Mouse (Mus musculus): ENCODE results near the gene Carmil1. TPM values are rescaled to one million over a fixed set of nuclear protein-coding genes. Genes with fewer than 3 reads are reported as not detected.

The Carmil1 gene
- polyA plus RNA-seq, 1 experiment from 2014 or later = 30.2 TPM

GRCm38 (mm10) chr13:24154281-24155061 lies 126.1 kb downstream of the Carmil1 start:
- H3K27me3 ChIP-seq (replicated peaks; ENCODE audit: low read depth, poor library complexity, severe bottlenecking) = no peaks in the 10 kb centered on the region
- no peaks in the 10 kb centered on the region for H3K9me3 ChIP-seq
- H3K4me3 ChIP-seq = no peak overlapping the region
- H3K36me3 ChIP-seq (replicated peaks) = no peaks in the 10 kb centered on the region
- DNase-seq (ENCODE audit: low spot score) = no peak
- no peak overlapping the region for H3K27ac ChIP-seq (replicated peaks)
- 48% methylated on average over 10 of the region's 10 CpGs for WGBS
- H3K4me1 ChIP-seq = peaks cover 29% of the 10 kb centered on the region

- Histone ChIP-seq H3K27me3 (replicated peaks; ENCODE audit: low read depth, poor library complexity, severe bottlenecking) (no peaks in the 10 kb centered on the region), H3K9me3 (no peaks in the 10 kb centered on the region), H3K4me1 (peaks cover 29% of the 10 kb centered on the region), H3K36me3 (replicated peaks) (no peaks in the 10 kb centered on the region), H3K27ac (replicated peaks) (no peak overlapping the region), H3K4me3 (no peak overlapping the region)
- WGBS = 73% methylated on average over 7 of the region's 7 CpGs
- DNase-seq (ENCODE audit: low spot score) = no peak
These were observed 128.0 kb downstream of the Carmil1 start for GRCm38 (mm10) chr13:24152610-24153009.

GRCm38 (mm10) chr13:24151335-24151734 lies 129.3 kb downstream of the Carmil1 start:
- no peak for DNase-seq (ENCODE audit: low spot score)
- WGBS = 49% methylated on average over 6 of the region's 6 CpGs
- Histone ChIP-seq H3K27ac (replicated peaks) (no peak overlapping the region), H3K4me3 (no peak overlapping the region), H3K27me3 (replicated peaks; ENCODE audit: low read depth, poor library complexity, severe bottlenecking) (no peaks in the 10 kb centered on the region), H3K36me3 (replicated peaks) (no peaks in the 10 kb centered on the region), H3K4me1 (peaks cover 29% of the 10 kb centered on the region), H3K9me3 (no peaks in the 10 kb centered on the region)

- H3K27me3 ChIP-seq (replicated peaks; ENCODE audit: low read depth, poor library complexity, severe bottlenecking) = no peaks in the 10 kb centered on the region
- H3K4me1 ChIP-seq = peaks cover 14% of the 10 kb centered on the region
- H3K4me3 ChIP-seq = no peak overlapping the region
- DNase-seq (ENCODE audit: low spot score) = no peak
- 86% methylated on average over 1 of the region's 1 CpGs for WGBS
- no peaks in the 10 kb centered on the region for H3K9me3 ChIP-seq
- H3K27ac ChIP-seq (replicated peaks) = no peak overlapping the region
- no peaks in the 10 kb centered on the region for H3K36me3 ChIP-seq (replicated peaks)
These were observed 132.0 kb downstream of the Carmil1 start for GRCm38 (mm10) chr13:24148549-24148948.

GRCm38 (mm10) chr13:24147006-24147405 lies 133.6 kb downstream of the Carmil1 start:
- Histone ChIP-seq H3K4me3 (no peak overlapping the region), H3K9me3 (no peaks in the 10 kb centered on the region), H3K36me3 (replicated peaks) (no peaks in the 10 kb centered on the region), H3K27me3 (replicated peaks; ENCODE audit: low read depth, poor library complexity, severe bottlenecking) (no peaks in the 10 kb centered on the region), H3K27ac (replicated peaks) (no peak overlapping the region), H3K4me1 (peaks cover 10% of the 10 kb centered on the region)
- WGBS = 90% methylated on average over 3 of the region's 3 CpGs
- no peak for DNase-seq (ENCODE audit: low spot score)

- DNase-seq (ENCODE audit: low spot score) = no peak
- H3K27me3 ChIP-seq (replicated peaks; ENCODE audit: low read depth, poor library complexity, severe bottlenecking) = no peaks in the 10 kb centered on the region
- H3K27ac ChIP-seq (replicated peaks) = no peak overlapping the region
- no peak overlapping the region for H3K4me3 ChIP-seq
- no peaks in the 10 kb centered on the region for H3K36me3 ChIP-seq (replicated peaks)
- 90% methylated on average over 5 of the region's 5 CpGs for WGBS
- H3K9me3 ChIP-seq = no peaks in the 10 kb centered on the region
- H3K4me1 ChIP-seq = peaks cover 5% of the 10 kb centered on the region
These were observed 134.1 kb downstream of the Carmil1 start for GRCm38 (mm10) chr13:24146541-24146940.

DNA sequence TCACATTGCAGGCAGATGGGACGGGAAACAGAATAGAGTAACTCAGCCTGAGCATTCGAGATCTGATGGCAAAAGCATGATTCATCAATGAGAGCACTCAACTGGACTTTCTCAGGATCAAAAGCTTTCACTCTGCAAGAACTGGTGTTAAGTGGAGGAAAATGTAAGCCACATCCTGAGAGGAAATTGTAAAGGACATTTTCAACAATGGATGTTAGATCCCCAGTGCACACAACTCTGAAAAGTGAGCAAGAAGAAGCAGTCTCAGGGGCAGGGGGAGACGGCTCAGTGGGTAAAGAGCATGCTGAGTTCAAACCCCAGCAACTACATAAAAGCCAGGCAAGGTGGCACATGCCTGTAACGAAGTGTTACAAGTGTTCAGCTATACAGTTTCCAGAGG lies 135.7 kb downstream of the Carmil1 start:
- WGBS = 64% methylated on average over 4 of the region's 4 CpGs
- Histone ChIP-seq H3K4me3 (no peak overlapping the region), H3K4me1 (no peaks in the 10 kb centered on the region), H3K27ac (replicated peaks) (no peak overlapping the region), H3K27me3 (replicated peaks; ENCODE audit: low read depth, poor library complexity, severe bottlenecking) (no peaks in the 10 kb centered on the region), H3K9me3 (no peaks in the 10 kb centered on the region), H3K36me3 (replicated peaks) (no peaks in the 10 kb centered on the region)
- DNase-seq (ENCODE audit: low spot score) = no peak

GRCm38 (mm10) chr13:24144141-24144540 lies 136.5 kb downstream of the Carmil1 start:
- Histone ChIP-seq H3K4me1 (no peaks in the 10 kb centered on the region), H3K9me3 (no peaks in the 10 kb centered on the region), H3K4me3 (no peak overlapping the region), H3K27ac (replicated peaks) (no peak overlapping the region), H3K27me3 (replicated peaks; ENCODE audit: low read depth, poor library complexity, severe bottlenecking) (no peaks in the 10 kb centered on the region), H3K36me3 (replicated peaks) (no peaks in the 10 kb centered on the region)
- no peak for DNase-seq (ENCODE audit: low spot score)
- WGBS = 58% methylated on average over 2 of the region's 2 CpGs

GRCm38 (mm10) chr13:24136836-24137235 lies 143.8 kb downstream of the Carmil1 start:
- 0 out of 2 replicates have a peak, but pooled peaks cover 4% of the 10 kb centered on the region for H3K36me3 ChIP-seq (replicated peaks)
- no peak overlapping the region for H3K27ac ChIP-seq (replicated peaks)
- H3K4me1 ChIP-seq = peaks cover 29% of the 10 kb centered on the region
- no peak overlapping the region for H3K4me3 ChIP-seq
- 92% methylated on average over 5 of the region's 5 CpGs for WGBS
- no peaks in the 10 kb centered on the region for H3K9me3 ChIP-seq
- DNase-seq (ENCODE audit: low spot score) = no peak
- H3K27me3 ChIP-seq (replicated peaks; ENCODE audit: low read depth, poor library complexity, severe bottlenecking) = no peaks in the 10 kb centered on the region; the same call in none of the 2 replicates

DNA sequence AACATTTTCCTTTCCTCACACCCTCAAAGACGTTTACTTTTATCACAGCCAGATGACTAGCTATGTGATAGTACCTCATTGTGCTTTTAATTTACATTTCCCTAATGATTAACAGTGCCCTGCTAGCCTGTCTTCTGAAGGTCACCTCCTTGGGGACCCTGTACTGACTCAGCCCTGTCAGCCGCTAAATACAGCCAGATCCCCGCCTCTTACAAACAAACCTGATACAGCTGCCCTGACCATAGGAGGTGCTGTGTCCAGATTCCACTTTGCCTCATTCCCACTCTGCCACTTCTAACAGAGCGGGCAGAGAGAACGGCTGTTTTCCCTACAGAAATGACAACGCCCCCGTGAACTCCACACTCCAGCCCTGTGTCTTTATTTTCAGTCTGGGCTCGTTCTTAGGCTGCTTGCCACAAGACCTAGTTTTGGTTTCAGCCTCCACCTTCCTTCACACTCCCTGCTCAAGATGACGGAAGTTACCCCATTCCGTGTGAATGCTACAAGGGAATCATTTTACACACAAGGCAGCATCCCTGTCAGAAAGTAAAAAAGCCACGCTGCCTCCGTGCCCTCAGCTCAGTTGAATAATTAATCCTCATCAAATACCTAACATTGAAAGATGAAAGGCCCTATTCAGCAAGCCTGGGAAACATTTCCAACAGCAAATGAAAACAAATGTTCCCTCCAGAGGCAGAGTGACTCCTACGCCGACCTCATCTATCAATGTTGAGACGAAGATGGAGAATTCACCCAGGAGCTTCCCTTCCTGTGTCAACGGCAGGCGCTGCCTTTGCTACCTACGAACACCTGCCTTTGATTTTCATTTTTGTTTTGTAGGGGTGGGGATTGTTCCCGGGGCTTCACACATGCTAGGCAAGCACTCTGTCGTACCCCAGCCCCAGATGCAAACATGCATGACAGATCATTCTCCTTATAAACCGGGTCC lies 145.0 kb downstream of the Carmil1 start:
- Histone ChIP-seq H3K36me3 (replicated peaks) (0 out of 2 replicates have a peak, but pooled peaks cover 4% of the 10 kb centered on the region), H3K4me1 (peaks cover 29% of the 10 kb centered on the region), H3K4me3 (peak overlapping the region; percentile 21; the same call in 1 of the 2 replicates), H3K27ac (replicated peaks) (peak overlapping the region; percentile 26), H3K27me3 (replicated peaks; ENCODE audit: low read depth, poor library complexity, severe bottlenecking) (no peaks in the 10 kb centered on the region; the same call in none of the 2 replicates), H3K9me3 (no peaks in the 10 kb centered on the region)
- peak; percentile 50 for DNase-seq (ENCODE audit: low spot score)
- 36% methylated on average over 21 of the region's 21 CpGs for WGBS

- 91% methylated on average over 3 of the region's 3 CpGs for WGBS
These were observed 147.7 kb downstream of the Carmil1 start for GRCm38 (mm10) chr13:24132866-24133265.

GRCm38 (mm10) chr13:24131319-24131718 lies 149.3 kb downstream of the Carmil1 start:
- WGBS = 85% methylated on average over 5 of the region's 5 CpGs
- Histone ChIP-seq H3K4me1 (peaks cover 19% of the 10 kb centered on the region), H3K9me3 (no peaks in the 10 kb centered on the region), H3K27me3 (replicated peaks; ENCODE audit: low read depth, poor library complexity, severe bottlenecking) (no peaks in the 10 kb centered on the region; the same call in 1 of the 2 replicates), H3K4me3 (no peak overlapping the region), H3K36me3 (replicated peaks) (no peaks in the 10 kb centered on the region), H3K27ac (replicated peaks) (no peak overlapping the region)
- no peak for DNase-seq (ENCODE audit: low spot score)

More at GRCm38 (mm10) chr13:24132866-24133265, 147.7 kb downstream of the Carmil1 start:
- H3K9me3 ChIP-seq = no peaks in the 10 kb centered on the region
- 0 out of 2 replicates have a peak, but pooled peaks cover 4% of the 10 kb centered on the region for H3K36me3 ChIP-seq (replicated peaks)
- H3K27me3 ChIP-seq (replicated peaks; ENCODE audit: low read depth, poor library complexity, severe bottlenecking) = no peaks in the 10 kb centered on the region; the same call in none of the 2 replicates
- no peak overlapping the region for H3K27ac ChIP-seq (replicated peaks)
- DNase-seq (ENCODE audit: low spot score) = no peak
- H3K4me3 ChIP-seq = no peak overlapping the region
- peaks cover 29% of the 10 kb centered on the region for H3K4me1 ChIP-seq
